Mouse (Mus musculus) megakaryocyte, embryonic 14.5 days (primary cell): Measurements from ENCODE around the gene Cd44.

Source experiments
- FLI1 ChIP-seq: IDR thresholded peaks from 2 replicates; pipeline ENCODE4 v1.6.1; 2012; ENCODE audit warnings: low read length, inconsistent platforms, mixed read lengths
- GATA1 ChIP-seq: IDR thresholded peaks from 3 replicates; pipeline ENCODE4 v1.6.1; 2012; ENCODE audit warnings: mixed read lengths, low read length, inconsistent platforms, borderline replicate concordance

DNA sequence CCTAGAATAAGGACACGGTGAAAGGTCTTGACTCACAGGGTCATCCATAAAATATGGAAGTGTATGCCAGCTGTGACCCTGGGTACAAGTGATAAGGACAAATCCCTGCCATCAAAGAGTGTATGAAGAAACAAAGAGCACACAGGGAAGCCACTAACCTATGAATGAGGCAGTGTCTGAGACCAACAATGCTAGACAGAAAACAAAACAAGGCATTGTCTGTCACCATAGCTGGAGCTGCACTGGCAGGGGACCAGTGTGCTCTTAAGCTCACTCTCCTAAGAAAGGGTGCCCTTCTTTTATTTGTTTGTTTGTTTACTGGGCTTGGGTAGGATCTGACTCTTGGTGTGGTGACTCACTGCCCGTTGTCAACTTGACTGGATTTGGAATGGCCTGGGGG, 23.0 kb downstream of the Cd44 start:
- TF ChIP-seq GATA1 (no peak), FLI1 (no peak)
